Mouse (Mus musculus) embryonic fibroblast, embryonic 13.5 days (primary cell): ENCODE results near the gene Nudt14.

Experiments
- CTCF ChIP-seq: IDR thresholded peaks from 2 replicates; pipeline ENCODE4 v1.5.1; 2011; ENCODE audit warnings: mild to moderate bottlenecking, control low read depth, low read length, moderate library complexity, borderline replicate concordance; ENCODE audit not compliant: insufficient read depth
- POLR2A ChIP-seq: IDR thresholded peaks from 2 replicates; pipeline ENCODE4 v1.6.1; 2011; ENCODE audit warnings: low read depth, mild to moderate bottlenecking, control low read depth, low read length, moderate library complexity

- TF ChIP-seq CTCF (no peak), POLR2A (no peak)
Observed at GRCm38 (mm10) chr12:112938873-112939565, 2.9 kb downstream of the Nudt14 start.
